Mouse (Mus musculus): Measurements from ENCODE around the gene Zfp568.

- TF ChIP-seq CTCF (conservative IDR thresholded peaks at IDR 0.05; ENCODE audit: low read length) (no peak), NANOG (IDR thresholded peaks at IDR 0.05; ENCODE audit: borderline replicate concordance, low read length) (no peak)
These were observed 1.9 kb upstream of the Zfp568 start for GRCm38 (mm10) chr7:29981860-29982259.

Data from E14TG2a.4 (cell line).